ENCODE assay signal across 25 mouse cellular contexts in genomic region chr19:4744026-4744425, GRCm38 (mm10). TPM values are rescaled to one million over a fixed set of nuclear protein-coding genes. Genes with fewer than 3 reads are reported as not detected.
A peak's percentile ranks its signal among the peaks of the same experiment; 100 is the strongest.
DNase-seq lines count a peak whose midpoint lies in the region; ATAC-seq and TF ChIP-seq lines count a peak whose summit lies in the region.
"Had no signal": no experiment of that assay in that cellular context is flagged by ENCODE, and none has a peak within 500 bp of the region (broad histone marks: within the 10 kb centered on the region; RNA-seq: fewer than 3 reads in every experiment).

No protein-coding gene starts in this region.

- H3K4me2 ChIP-seq in forebrain, embryonic 13.5 days: no peak overlapping the region
- H3K4me2 ChIP-seq in forebrain, embryonic 15.5 days (replicated peaks): no peak overlapping the region
- H3K4me2 ChIP-seq: embryonic facial prominence, embryonic 12.5 days; forebrain, embryonic 12.5 days; heart, embryonic 13.5 days; hindbrain, embryonic 14.5 days had no signal

- WGBS in forebrain, embryonic 13.5 days: 84% methylated on average over 14 of the region's 14 CpGs
- 79% methylated on average over 14 of the region's 14 CpGs for WGBS in forebrain, embryonic 15.5 days

- H3K36me3 ChIP-seq in forebrain, embryonic 13.5 days (ENCODE audit: poor library complexity, severe bottlenecking): peaks cover 89% of the 10 kb centered on the region
- H3K36me3 ChIP-seq in forebrain, embryonic 15.5 days: peaks cover 94% of the 10 kb centered on the region
- H3K36me3 ChIP-seq: heart, embryonic 13.5 days had no signal

- no peak overlapping the region for H3K27ac ChIP-seq in forebrain, embryonic 13.5 days
- no peak overlapping the region for H3K27ac ChIP-seq in forebrain, embryonic 15.5 days (replicated peaks)
- 0 out of 2 replicates have a peak overlapping the region, but pooled peaks have one; percentile 30 for H3K27ac ChIP-seq in left cerebral cortex, adult 2 months
- H3K27ac ChIP-seq: embryonic facial prominence, embryonic 12.5 days; forebrain, embryonic 12.5 days; gastrocnemius, adult 2 months; heart, embryonic 13.5 days; hindbrain, embryonic 14.5 days; hindbrain, postnatal 0 days had no signal

- no peak for ATAC-seq in forebrain, embryonic 13.5 days
- no peak for ATAC-seq in forebrain, embryonic 15.5 days (replicated peaks)
- ATAC-seq: forebrain, postnatal 0 days; hindbrain, postnatal 0 days; inflammation-experienced regulatory T-cells, adult 6 months had no signal

- no peak overlapping the region for H3K4me3 ChIP-seq in forebrain, embryonic 13.5 days
- no peak overlapping the region for H3K4me3 ChIP-seq in forebrain, embryonic 15.5 days
- no peak overlapping the region for H3K4me3 ChIP-seq in left cerebral cortex, adult 2 months
- H3K4me3 ChIP-seq: embryonic facial prominence, embryonic 12.5 days; erythroblast, embryonic 14.5 days; forebrain, embryonic 12.5 days; gastrocnemius, adult 2 months; heart, embryonic 13.5 days had no signal

- peak overlapping the region; percentile 21; the same call in 1 of the 2 replicates for H3K9ac ChIP-seq in forebrain, embryonic 13.5 days
- H3K9ac ChIP-seq in forebrain, embryonic 15.5 days (replicated peaks): no peak overlapping the region
- H3K9ac ChIP-seq: embryonic facial prominence, embryonic 12.5 days; forebrain, embryonic 12.5 days; forebrain, postnatal 0 days; hindbrain, embryonic 14.5 days had no signal

- intact Hi-C loops in left cerebral cortex, adult 2 months (cut with DNase I): loop anchor here (2.0 kb wide), 1 partner anchor 247 kb away; no protein-coding TSS in a partner anchor

- H3K27me3 ChIP-seq in forebrain, embryonic 13.5 days: no peaks in the 10 kb centered on the region
- H3K27me3 ChIP-seq in forebrain, embryonic 15.5 days: no peaks in the 10 kb centered on the region
- H3K27me3 ChIP-seq: CH12.LX; embryonic facial prominence, embryonic 12.5 days; forebrain, embryonic 12.5 days; heart, embryonic 13.5 days had no signal

- H3K4me1 ChIP-seq in forebrain, embryonic 13.5 days: no peaks in the 10 kb centered on the region
- no peaks in the 10 kb centered on the region for H3K4me1 ChIP-seq in forebrain, embryonic 15.5 days
- H3K4me1 ChIP-seq: forebrain, embryonic 12.5 days had no signal

- H3K9me3 ChIP-seq in forebrain, embryonic 13.5 days (replicated peaks): no peaks in the 10 kb centered on the region
- no peaks in the 10 kb centered on the region for H3K9me3 ChIP-seq in forebrain, embryonic 15.5 days
- H3K9me3 ChIP-seq: embryonic facial prominence, embryonic 12.5 days; forebrain, embryonic 12.5 days; G1E; heart, embryonic 13.5 days had no signal

- DNase-seq in left cerebral cortex, adult 2 months (ENCODE audit: extremely low spot score in 1 of 2, low spot score in 2 of 2): no peak
- DNase-seq in left cerebral cortex, adult 8-10 months (ENCODE audit: low spot score in 2 of 2): no peak
- peak; percentile 23 for DNase-seq in MN1 (ENCODE audit: low spot score)
- peak; percentile 31 for DNase-seq in brain, adult 2 months (ENCODE audit: low read depth, low spot score)
- no peak for DNase-seq in urinary bladder, postnatal 14 days (ENCODE audit: low spot score)
- DNase-seq: adrenal gland, adult 2 months; cerebellum, adult 9-10 months; gastrocnemius, adult 2 months; gastrocnemius, postnatal 14 days had no signal

- no peak for TF ChIP-seq CTCF in left cerebral cortex, adult 2 months (IDR thresholded peaks at IDR 0.05)

RNA-seq across cellular contexts. Expression of gene Rbm4b, which starts 12.3 kb away (rescaled TPM):
- 188 and 192 TPM in 2 replicates for polyA plus RNA-seq in forebrain, embryonic 13.5 days (2015; fragmentation: Nextera tagmentation; extraction: Ambion mirVana)
- 184 and 193 TPM in 2 replicates for polyA plus RNA-seq in forebrain, embryonic 15.5 days (2015; fragmentation: Nextera tagmentation; extraction: Ambion mirVana)
- total RNA-seq in left cerebral cortex, adult 2 months (2021): 10 to 100 TPM; 16.3 to 18.2 TPM
- 10 to 100 TPM; 15.0 to 17.9 (median 16.4) TPM for total RNA-seq in left cerebral cortex, adult 8-10 months (2022)

RNA-seq across cellular contexts. Expression of gene Sptbn2, which starts 33.1 kb away (rescaled TPM):
- polyA plus RNA-seq in forebrain, embryonic 13.5 days (2015; fragmentation: Nextera tagmentation; extraction: Ambion mirVana): 18.1 and 20.8 TPM in 2 replicates
- polyA plus RNA-seq in forebrain, embryonic 15.5 days (2015; fragmentation: Nextera tagmentation; extraction: Ambion mirVana): 30.2 and 31.9 TPM in 2 replicates
- total RNA-seq in left cerebral cortex, adult 2 months (2021): 100 to 1,000 TPM; 561 to 597 TPM
- 100 to 1,000 TPM; 453 to 534 (median 492) TPM for total RNA-seq in left cerebral cortex, adult 8-10 months (2022)
- polyA plus RNA-seq: erythroblast, embryonic 14.5 days had no signal

RNA-seq across cellular contexts. Expression of gene Gm960, which starts 45.6 kb away (rescaled TPM):
- polyA plus RNA-seq in forebrain, embryonic 13.5 days (2015; fragmentation: Nextera tagmentation; extraction: Ambion mirVana): 4.1 and 5.8 TPM in 2 replicates
- 6.6 and 8.8 TPM in 2 replicates for polyA plus RNA-seq in forebrain, embryonic 15.5 days (2015; fragmentation: Nextera tagmentation; extraction: Ambion mirVana)
- 1 to 10 TPM; 1.5 to 1.6 TPM for total RNA-seq in left cerebral cortex, adult 2 months (2021)
- total RNA-seq in left cerebral cortex, adult 8-10 months (2022): 1 to 10 TPM; 1.4 to 4.5 (median 2.2) TPM
- total RNA-seq: adrenal gland, postnatal 14 days; gastrocnemius, postnatal 4 days; heart, adult 18-20 months; heart, postnatal 14 days had no signal
- polyA plus RNA-seq: G1E; inflammation-experienced regulatory T-cells, adult 6 months had no signal

RNA-seq across cellular contexts. Expression of gene Rbm4, which starts 49.7 kb away (rescaled TPM):
- polyA plus RNA-seq in forebrain, embryonic 13.5 days (2015; fragmentation: Nextera tagmentation; extraction: Ambion mirVana): 103 TPM in 2 replicates
- 93.0 and 114 TPM in 2 replicates for polyA plus RNA-seq in forebrain, embryonic 15.5 days (2015; fragmentation: Nextera tagmentation; extraction: Ambion mirVana)
- 100 to 1,000 TPM in 1 of 2 experiments, 10 to 100 TPM in 1; 93.1 to 112 TPM for total RNA-seq in left cerebral cortex, adult 2 months (2021)
- 100 to 1,000 TPM in 1 of 4 experiments, 10 to 100 TPM in 3; 84.7 to 114 (median 94.1) TPM for total RNA-seq in left cerebral cortex, adult 8-10 months (2022)

Comparison
In these comparisons a context has a peak if more than half of its experiments do, and no peak if none do; other contexts are left out.
1. DNase-seq: peak in MN1 (single experiment) and brain, adult 2 months (single experiment); none in left cerebral cortex, adult 2 months (0 of 2), left cerebral cortex, adult 8-10 months (0 of 2) and urinary bladder, postnatal 14 days (single experiment).